In the genomic region with DNA sequence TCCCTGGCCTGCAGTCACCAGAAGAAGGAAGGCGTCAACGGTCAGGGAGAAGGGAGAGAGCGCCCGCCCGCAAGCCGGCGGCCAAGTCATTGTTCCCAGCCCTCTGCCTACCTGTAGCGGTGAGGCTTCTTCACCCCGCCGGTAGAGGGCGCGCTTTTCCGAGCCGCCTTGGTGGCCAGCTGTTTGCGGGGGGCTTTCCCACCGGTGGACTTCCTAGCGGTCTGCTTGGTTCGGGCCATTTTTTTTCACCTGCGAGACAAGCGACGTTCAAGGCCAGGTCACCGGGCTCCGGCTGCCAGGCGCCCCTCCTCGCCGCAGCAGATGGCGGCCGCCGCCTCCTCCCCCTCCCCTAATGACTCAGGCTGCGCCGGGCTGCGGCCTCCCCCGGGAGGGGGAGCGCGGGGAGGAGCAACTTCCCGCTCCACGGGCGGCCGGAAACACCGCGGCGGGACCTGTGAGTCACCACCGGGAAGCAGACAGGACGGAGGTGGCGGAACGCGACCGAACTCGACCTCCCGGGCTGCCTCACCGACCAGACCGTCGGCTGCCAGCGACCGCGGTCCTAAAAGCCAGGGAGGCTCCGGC, we compare ENCODE assay signal across 8 mouse cellular contexts. TPM values are rescaled to one million over a fixed set of nuclear protein-coding genes. Genes with fewer than 3 reads are reported as not detected.
DNase-seq lines count a peak whose midpoint lies in the region; ATAC-seq and TF ChIP-seq lines count a peak whose summit lies in the region.

No protein-coding gene starts in this region.

- peaks cover 23% of the 10 kb centered on the region for H3K79me2 ChIP-seq in myocyte (ENCODE audit: control insufficient read depth, insufficient read depth)

- H3K9ac ChIP-seq in heart, postnatal 0 days (replicated peaks; ENCODE audit: low read depth, low read length): peak overlapping the region; percentile 94
- H3K9ac ChIP-seq in liver, embryonic 12.5 days: peak overlapping the region; percentile 100
- peak overlapping the region; percentile 99 for H3K9ac ChIP-seq in stomach, postnatal 0 days (ENCODE audit: low read length)

- ATAC-seq in erythroid progenitor cell, adult 5-6 weeks (replicated peaks; ENCODE audit: low FRiP score, poor library complexity, severe bottlenecking): peak; percentile 54
- ATAC-seq in heart, postnatal 0 days (ENCODE audit: insufficient read depth, low read depth): peak; percentile 56
- peak; percentile 62 for ATAC-seq in liver, embryonic 12.5 days
- peak; percentile 50 for ATAC-seq in stomach, postnatal 0 days (ENCODE audit: low FRiP score, low TSS enrichment)

- H3K9me3 ChIP-seq in heart, postnatal 0 days (replicated peaks; ENCODE audit: control insufficient read depth, low read length): no peaks in the 10 kb centered on the region
- no peaks in the 10 kb centered on the region for H3K9me3 ChIP-seq in liver, embryonic 12.5 days (replicated peaks)
- H3K9me3 ChIP-seq in stomach, postnatal 0 days (ENCODE audit: control insufficient read depth, low read length): no peaks in the 10 kb centered on the region

- H3K4me2 ChIP-seq in heart, postnatal 0 days (ENCODE audit: low read depth, low read length): peak overlapping the region; percentile 57
- H3K4me2 ChIP-seq in liver, embryonic 12.5 days: peak overlapping the region; percentile 71
- H3K4me2 ChIP-seq in myocyte (ENCODE audit: low read depth): no peak overlapping the region
- H3K4me2 ChIP-seq in stomach, postnatal 0 days (replicated peaks; ENCODE audit: low read depth): peak overlapping the region; percentile 44

- no peaks in the 10 kb centered on the region for H3K27me3 ChIP-seq in heart, postnatal 0 days (ENCODE audit: control insufficient read depth, insufficient read depth, low read length)
- no peaks in the 10 kb centered on the region for H3K27me3 ChIP-seq in liver, embryonic 12.5 days (replicated peaks)
- H3K27me3 ChIP-seq in myocyte (ENCODE audit: control insufficient read depth, insufficient read depth, insufficient read length): no peaks in the 10 kb centered on the region
- no peaks in the 10 kb centered on the region for H3K27me3 ChIP-seq in stomach, postnatal 0 days (ENCODE audit: control insufficient read depth, insufficient read depth, low read length)

- 0% methylated on average over 56 of the region's 57 CpGs for WGBS in heart, postnatal 0 days
- WGBS in liver, embryonic 12.5 days (ENCODE audit: insufficient replicate concordance): under 1% methylated on average over 56 of the region's 57 CpGs
- WGBS in stomach, postnatal 0 days: under 1% methylated on average over 54 of the region's 57 CpGs

- peak overlapping the region; percentile 98 for H3K27ac ChIP-seq in bone marrow macrophage, adult 2 months (ENCODE audit: insufficient read depth, low read depth, low read length)
- H3K27ac ChIP-seq in heart, postnatal 0 days (ENCODE audit: low read depth): peak overlapping the region; percentile 93
- H3K27ac ChIP-seq in liver, embryonic 12.5 days: peak overlapping the region; percentile 100
- H3K27ac ChIP-seq in stomach, postnatal 0 days (replicated peaks): peak overlapping the region; percentile 98

- DNase-seq in CD4-positive, CD25-positive, alpha-beta regulatory T cell, adult 2 months (ENCODE audit: low read depth, low spot score): peak; percentile 91
- peak; percentile 58 for DNase-seq in heart, postnatal 0 days (ENCODE audit: low spot score)
- peak; percentile 75 to 91 for DNase-seq in kidney, postnatal 25 days
- DNase-seq in stomach, postnatal 0 days (ENCODE audit: low spot score): peak; percentile 85

- H3K4me3 ChIP-seq in bone marrow macrophage, adult 2 months (ENCODE audit: insufficient read depth, low read length): peak overlapping the region; percentile 83
- peak overlapping the region; percentile 77 for H3K4me3 ChIP-seq in heart, postnatal 0 days (ENCODE audit: low read depth, low read length)
- peak overlapping the region; percentile 96 for H3K4me3 ChIP-seq in liver, embryonic 12.5 days
- peak overlapping the region; percentile 95 for H3K4me3 ChIP-seq in myocyte
- H3K4me3 ChIP-seq in stomach, postnatal 0 days (ENCODE audit: low read depth, low read length): peak overlapping the region; percentile 89

- TF ChIP-seq POLR2A in bone marrow macrophage, adult 2 months (IDR thresholded peaks at IDR 0.05; ENCODE audit: borderline replicate concordance, low read depth, low read length): no peak
- no peak for TF ChIP-seq POLR2A in myocyte (IDR thresholded peaks at IDR 0.05; ENCODE audit: insufficient read length, low read depth)

- TF ChIP-seq EP300 in heart, postnatal 0 days (IDR thresholded peaks at IDR 0.05; ENCODE audit: low read depth): no peak
- no peak for TF ChIP-seq EP300 in stomach, postnatal 0 days (optimal IDR thresholded peaks at IDR 0.05)

- H3K36me3 ChIP-seq in heart, postnatal 0 days (replicated peaks; ENCODE audit: control insufficient read depth, insufficient read depth, low read length): peaks cover 22% of the 10 kb centered on the region
- peaks cover 22% of the 10 kb centered on the region for H3K36me3 ChIP-seq in liver, embryonic 12.5 days
- H3K36me3 ChIP-seq in myocyte (ENCODE audit: control insufficient read depth, insufficient read depth): peaks cover 19% of the 10 kb centered on the region
- H3K36me3 ChIP-seq in stomach, postnatal 0 days (ENCODE audit: control insufficient read depth, insufficient read depth, low read length): peaks cover 9% of the 10 kb centered on the region

- H3K4me1 ChIP-seq in bone marrow macrophage, adult 2 months (ENCODE audit: control insufficient read depth, insufficient read depth, low read length): peaks cover 24% of the 10 kb centered on the region
- no peaks in the 10 kb centered on the region; the same call in 1 of the 2 replicates for H3K4me1 ChIP-seq in heart, postnatal 0 days (ENCODE audit: control insufficient read depth, insufficient read depth)
- H3K4me1 ChIP-seq in liver, embryonic 12.5 days: peaks cover 24% of the 10 kb centered on the region
- H3K4me1 ChIP-seq in stomach, postnatal 0 days (replicated peaks; ENCODE audit: control insufficient read depth, insufficient read depth): no peaks in the 10 kb centered on the region

- TF ChIP-seq CTCF in bone marrow macrophage, adult 2 months (IDR thresholded peaks at IDR 0.05; ENCODE audit: low read depth, low read length): peak; percentile 86
- TF ChIP-seq CTCF in heart, postnatal 0 days (IDR thresholded peaks at IDR 0.05; ENCODE audit: low read depth): peak; percentile 61
- TF ChIP-seq CTCF in stomach, postnatal 0 days (IDR thresholded peaks at IDR 0.05; ENCODE audit: low read depth): peak; percentile 80

- peak overlapping the region; percentile 43 for H3ac ChIP-seq in myocyte (ENCODE audit: control insufficient read depth, insufficient read length)

RNA-seq across cellular contexts. Expression of gene H3f3b, which starts 3.9 kb away (rescaled TPM):
- 431 and 432 TPM in 2 replicates for polyA plus RNA-seq in bone marrow macrophage, adult 2 months (2012; ENCODE audit: insufficient read depth, insufficient read length, missing spikeins)
- total RNA-seq in erythroid progenitor cell, adult 5-6 weeks (2015; ENCODE audit: low replicate concordance): 711 and 715 TPM in 2 replicates
- 555 and 685 TPM in 2 replicates for total RNA-seq in erythroid progenitor cell, adult 5-6 weeks (2017; ENCODE audit: low replicate concordance)
- 365 and 410 TPM in 2 replicates for total RNA-seq in heart, postnatal 0 days (2014; rRNA removed; ENCODE audit: low replicate concordance)
- polyA plus RNA-seq in heart, postnatal 0 days (2015; fragmentation: Nextera tagmentation; extraction: Ambion mirVana): 518 and 561 TPM in 2 replicates
- polyA plus RNA-seq in liver, embryonic 12.5 days (2016; fragmentation: Nextera tagmentation; extraction: Ambion mirVana): 816 and 835 TPM in 2 replicates
- 502 TPM for polyA plus RNA-seq in myocyte (2012; fragmentation: generic; extraction: Trizol)
- polyA plus RNA-seq in stomach, postnatal 0 days (2015; fragmentation: Nextera tagmentation; extraction: Ambion mirVana): 1,343 and 1,357 TPM in 2 replicates

RNA-seq across cellular contexts. Expression of gene Unk, which starts 6.3 kb away (rescaled TPM):
- 24.9 and 28.1 TPM in 2 replicates for polyA plus RNA-seq in bone marrow macrophage, adult 2 months (2012; ENCODE audit: insufficient read depth, insufficient read length, missing spikeins)
- total RNA-seq in erythroid progenitor cell, adult 5-6 weeks (2015; ENCODE audit: low replicate concordance): 12.2 and 15.1 TPM in 2 replicates
- total RNA-seq in erythroid progenitor cell, adult 5-6 weeks (2017; ENCODE audit: low replicate concordance): 24.3 and 29.4 TPM in 2 replicates
- total RNA-seq in heart, postnatal 0 days (2014; rRNA removed; ENCODE audit: low replicate concordance): 23.1 and 26.1 TPM in 2 replicates
- polyA plus RNA-seq in heart, postnatal 0 days (2015; fragmentation: Nextera tagmentation; extraction: Ambion mirVana): 8.4 and 9.5 TPM in 2 replicates
- polyA plus RNA-seq in liver, embryonic 12.5 days (2016; fragmentation: Nextera tagmentation; extraction: Ambion mirVana): 18.7 and 20.2 TPM in 2 replicates
- polyA plus RNA-seq in myocyte (2012; fragmentation: generic; extraction: Trizol): 15.3 TPM
- 8.3 and 9.1 TPM in 2 replicates for polyA plus RNA-seq in stomach, postnatal 0 days (2015; fragmentation: Nextera tagmentation; extraction: Ambion mirVana)

RNA-seq across cellular contexts. Expression of gene Galk1, which starts 11.3 kb away (rescaled TPM):
- 12.2 and 14.4 TPM in 2 replicates for polyA plus RNA-seq in bone marrow macrophage, adult 2 months (2012; ENCODE audit: insufficient read depth, insufficient read length, missing spikeins)
- total RNA-seq in erythroid progenitor cell, adult 5-6 weeks (2015; ENCODE audit: low replicate concordance): 3.4 TPM in 1 of 2 replicates, not detected in the other
- total RNA-seq in erythroid progenitor cell, adult 5-6 weeks (2017; ENCODE audit: low replicate concordance): 1.3 and 5.1 TPM in 2 replicates
- 90.4 and 98.3 TPM in 2 replicates for total RNA-seq in heart, postnatal 0 days (2014; rRNA removed; ENCODE audit: low replicate concordance)
- 86.3 and 88.4 TPM in 2 replicates for polyA plus RNA-seq in heart, postnatal 0 days (2015; fragmentation: Nextera tagmentation; extraction: Ambion mirVana)
- polyA plus RNA-seq in liver, embryonic 12.5 days (2016; fragmentation: Nextera tagmentation; extraction: Ambion mirVana): 187 and 200 TPM in 2 replicates
- polyA plus RNA-seq in myocyte (2012; fragmentation: generic; extraction: Trizol): 172 TPM
- 119 and 126 TPM in 2 replicates for polyA plus RNA-seq in stomach, postnatal 0 days (2015; fragmentation: Nextera tagmentation; extraction: Ambion mirVana)

RNA-seq across cellular contexts. Expression of gene Itgb4, which starts 49.4 kb away (rescaled TPM):
- 0.23 TPM in 1 of 2 replicates, not detected in the other for polyA plus RNA-seq in bone marrow macrophage, adult 2 months (2012; ENCODE audit: insufficient read depth, insufficient read length, missing spikeins)
- not detected in 2 replicates for total RNA-seq in erythroid progenitor cell, adult 5-6 weeks (2015; ENCODE audit: low replicate concordance)
- not detected in 2 replicates for total RNA-seq in erythroid progenitor cell, adult 5-6 weeks (2017; ENCODE audit: low replicate concordance)
- 1.1 and 1.5 TPM in 2 replicates for total RNA-seq in heart, postnatal 0 days (2014; rRNA removed; ENCODE audit: low replicate concordance)
- polyA plus RNA-seq in heart, postnatal 0 days (2015; fragmentation: Nextera tagmentation; extraction: Ambion mirVana): 0.85 and 1.1 TPM in 2 replicates
- polyA plus RNA-seq in liver, embryonic 12.5 days (2016; fragmentation: Nextera tagmentation; extraction: Ambion mirVana): 0.31 and 0.44 TPM in 2 replicates
- polyA plus RNA-seq in myocyte (2012; fragmentation: generic; extraction: Trizol): 1.2 TPM
- polyA plus RNA-seq in stomach, postnatal 0 days (2015; fragmentation: Nextera tagmentation; extraction: Ambion mirVana): 12.7 and 14.6 TPM in 2 replicates

RNA-seq across cellular contexts. Expression of gene Unc13d, which starts 53.9 kb away (rescaled TPM):
- polyA plus RNA-seq in bone marrow macrophage, adult 2 months (2012; ENCODE audit: insufficient read depth, insufficient read length, missing spikeins): 23.2 and 32.3 TPM in 2 replicates
- 2.5 and 6.5 TPM in 2 replicates for total RNA-seq in erythroid progenitor cell, adult 5-6 weeks (2015; ENCODE audit: low replicate concordance)
- total RNA-seq in erythroid progenitor cell, adult 5-6 weeks (2017; ENCODE audit: low replicate concordance): 1.9 and 2.1 TPM in 2 replicates
- 0.27 and 2.7 TPM in 2 replicates for total RNA-seq in heart, postnatal 0 days (2014; rRNA removed; ENCODE audit: low replicate concordance)
- 0.42 and 0.47 TPM in 2 replicates for polyA plus RNA-seq in heart, postnatal 0 days (2015; fragmentation: Nextera tagmentation; extraction: Ambion mirVana)
- polyA plus RNA-seq in liver, embryonic 12.5 days (2016; fragmentation: Nextera tagmentation; extraction: Ambion mirVana): 48.9 and 50.1 TPM in 2 replicates
- 9.1 TPM for polyA plus RNA-seq in myocyte (2012; fragmentation: generic; extraction: Trizol)
- polyA plus RNA-seq in stomach, postnatal 0 days (2015; fragmentation: Nextera tagmentation; extraction: Ambion mirVana): 2.3 and 2.8 TPM in 2 replicates

Comparison
In these comparisons a context has a peak if more than half of its experiments do, and no peak if none do; other contexts are left out.
1. Peak in every context shown above with its lines: DNase-seq, ATAC-seq, H3K4me3 ChIP-seq and H3K27ac ChIP-seq.